Mouse (Mus musculus) midbrain, embryonic 10.5 days (tissue): ENCODE results near the gene Zfp831. TPM values are rescaled to one million over a fixed set of nuclear protein-coding genes. Genes with fewer than 3 reads are reported as not detected.

Experiments
- DNase-seq: peaks from one replicate; pipeline ENCODE4 v3.0.0-alpha.2; 2017; ENCODE audit warnings: low spot score
- H3K27ac ChIP-seq: fragments of 300-500 bp; sonication (generic); replicated peaks from 2 replicates; pipeline ENCODE4 v1.5.1; 2016; ENCODE audit warnings: mild to moderate bottlenecking
- H3K27me3 ChIP-seq: fragments of 300-500 bp; sonication (generic); 2 replicates; pipeline ENCODE4 v1.6.1; 2016; ENCODE audit warnings: low read depth, mild to moderate bottlenecking; ENCODE audit not compliant: poor library complexity, severe bottlenecking
- H3K36me3 ChIP-seq: fragments of 300-500 bp; sonication (generic); 2 replicates; pipeline ENCODE4 v1.6.1; 2016; ENCODE audit warnings: mild to moderate bottlenecking, moderate library complexity
- H3K4me1 ChIP-seq: fragments of 300-500 bp; sonication (generic); 2 replicates; pipeline ENCODE4 v1.6.1; 2016
- H3K4me3 ChIP-seq: fragments of 300-500 bp; sonication (generic); 2 replicates; pipeline ENCODE4 v1.5.1; 2016; ENCODE audit warnings: mild to moderate bottlenecking, moderate library complexity
- H3K9me3 ChIP-seq: fragments of 300-500 bp; sonication (generic); replicated peaks from 2 replicates; pipeline ENCODE4 v1.6.1; 2016; ENCODE audit warnings: mild to moderate bottlenecking
- WGBS: fragments of 180-500 bp; shearing (Covaris S2); methylation state at CpG from one replicate; pipeline ENCODE4 v1.1.7; 2016; 5-methylcytosine and 5-hydroxymethylcytosine counted together
- polyA plus RNA-seq: library from polyadenylated mRNA; unstranded; fragments of >200 nt; fragmentation: Nextera tagmentation; extraction: Ambion mirVana; gene quantifications from 2 replicates; pipeline ENCODE4 v1.2.1, GENCODE M21; 2016

Zfp831 gene
- not detected in 2 replicates for polyA plus RNA-seq

DNA sequence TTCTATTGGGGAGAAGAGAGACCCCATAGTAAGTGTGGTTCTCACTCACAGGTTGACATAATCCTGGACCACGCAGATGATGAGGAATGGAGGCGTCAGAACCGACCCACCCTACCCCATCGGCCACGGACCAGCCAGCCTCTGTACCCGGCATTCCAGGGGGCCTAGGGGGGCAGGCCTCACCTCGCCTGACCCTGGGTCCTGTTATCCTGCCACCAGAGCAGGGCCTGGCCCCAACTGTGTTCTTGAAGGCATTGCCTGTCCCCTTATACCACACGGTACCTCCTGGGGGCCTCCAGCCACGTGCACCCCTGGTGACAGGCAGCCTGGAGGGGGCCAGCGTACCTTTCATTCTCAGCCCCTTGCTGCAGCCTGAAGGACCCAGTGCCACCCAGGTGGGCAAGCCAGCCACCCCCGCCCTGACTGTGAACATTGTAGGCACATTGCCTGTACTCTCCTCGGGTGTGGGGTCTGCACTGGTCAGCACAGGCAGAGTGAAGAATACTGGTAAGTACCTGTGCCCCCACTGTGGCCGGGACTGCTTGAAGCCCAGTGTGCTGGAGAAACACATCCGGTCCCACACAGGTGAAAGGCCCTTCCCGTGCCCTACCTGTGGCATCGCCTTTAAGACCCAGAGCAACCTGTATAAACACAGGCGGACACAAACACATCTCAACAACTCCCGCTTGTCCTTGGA lies at the start of gene Zfp831:
TSS of gene Zfp831 (plus strand) at position 87 of the 697 bp plus-strand sequence.
- H3K27ac ChIP-seq, result no peak within 1 kb of the TSS
- 84% methylated on average over 18 of the region's 18 CpGs for WGBS

DNA sequence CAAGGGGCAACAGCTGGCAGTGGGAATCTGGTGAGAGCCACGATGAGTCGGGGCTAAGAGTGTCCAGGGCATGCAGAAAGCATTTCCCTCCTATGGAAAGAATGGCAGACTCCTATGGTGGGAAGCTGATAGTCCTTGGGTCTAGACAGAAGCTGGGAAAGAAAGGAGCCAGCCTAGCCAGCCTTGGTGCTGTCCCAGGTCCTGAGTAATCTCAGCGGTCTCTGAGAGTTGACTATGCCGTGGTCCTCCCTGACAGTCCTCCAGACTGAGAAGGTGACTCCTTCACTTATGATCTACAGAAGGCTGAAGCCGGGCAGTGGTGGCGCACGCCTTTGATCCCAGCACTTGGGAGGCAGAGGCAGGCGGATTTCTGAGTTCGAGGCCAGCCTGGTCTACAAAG lies 48.4 kb upstream of the Zfp831 start:
- Histone ChIP-seq H3K4me3 (no peak overlapping the region), H3K4me1 (no peaks in the 10 kb centered on the region), H3K27me3 (no peaks in the 10 kb centered on the region), H3K27ac (no peak overlapping the region), H3K36me3 (no peaks in the 10 kb centered on the region), H3K9me3 (no peaks in the 10 kb centered on the region)
- DNase-seq, result no peak
- WGBS, result 83% methylated on average over 9 of the region's 9 CpGs

More for the DNA sequence above, at the start of gene Zfp831:
- H3K27me3 ChIP-seq, result no peaks in the 10 kb centered on the region
- DNase-seq, result no peak
- no peak within 1 kb of the TSS for H3K4me3 ChIP-seq
- no peaks in the 10 kb centered on the region for H3K9me3 ChIP-seq
- H3K36me3 ChIP-seq, result no peaks in the 10 kb centered on the region
- H3K4me1 ChIP-seq, result no peaks in the 10 kb centered on the region

DNA sequence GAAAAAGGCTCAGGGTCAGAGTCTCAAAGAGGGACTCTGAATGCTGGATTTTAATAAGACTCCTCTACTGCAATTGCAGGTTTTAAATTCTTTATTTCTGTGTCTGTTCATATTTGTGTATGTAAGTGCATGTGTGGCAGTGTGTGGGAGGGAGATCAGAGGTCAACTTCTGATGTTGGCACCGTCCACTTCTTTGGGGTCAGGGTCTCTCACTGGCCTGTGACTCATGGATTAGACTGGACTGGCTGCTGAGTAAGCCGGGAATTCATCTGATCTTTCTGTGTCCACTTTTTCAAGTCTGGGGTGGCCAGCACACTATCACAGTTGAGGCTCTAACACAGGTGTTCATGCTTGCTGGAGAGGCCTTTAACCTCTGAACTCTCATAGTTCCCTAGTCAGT lies 47.7 kb upstream of the Zfp831 start:
- no peak overlapping the region for H3K27ac ChIP-seq
- no peaks in the 10 kb centered on the region for H3K36me3 ChIP-seq
- H3K9me3 ChIP-seq, result no peaks in the 10 kb centered on the region
- H3K27me3 ChIP-seq, result no peaks in the 10 kb centered on the region
- H3K4me1 ChIP-seq, result no peaks in the 10 kb centered on the region
- 87% methylated on average over 2 of the region's 2 CpGs for WGBS
- no peak overlapping the region for H3K4me3 ChIP-seq
- no peak for DNase-seq

DNA sequence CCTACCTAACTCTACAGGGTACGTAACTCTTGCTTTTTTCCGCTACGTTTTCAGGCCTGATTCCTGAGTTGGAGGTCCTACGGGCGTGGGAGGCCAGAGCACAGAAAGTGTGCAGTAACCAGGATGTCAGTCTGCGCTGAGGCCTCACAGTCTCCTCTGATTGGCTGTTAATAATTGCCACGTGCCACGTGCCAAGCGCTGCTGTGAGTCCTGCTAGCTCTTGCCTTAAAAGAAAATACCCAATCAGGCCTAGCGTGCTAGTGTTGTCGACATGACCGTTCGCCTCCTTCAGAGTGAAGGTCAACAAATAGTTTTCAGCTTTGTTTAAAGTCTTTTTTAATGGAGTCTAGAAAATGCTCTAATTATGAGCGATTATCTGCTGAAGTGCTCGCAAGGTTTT lies 46.9 kb upstream of the Zfp831 start:
- no peak overlapping the region for H3K4me3 ChIP-seq
- no peak overlapping the region for H3K27ac ChIP-seq

DNA sequence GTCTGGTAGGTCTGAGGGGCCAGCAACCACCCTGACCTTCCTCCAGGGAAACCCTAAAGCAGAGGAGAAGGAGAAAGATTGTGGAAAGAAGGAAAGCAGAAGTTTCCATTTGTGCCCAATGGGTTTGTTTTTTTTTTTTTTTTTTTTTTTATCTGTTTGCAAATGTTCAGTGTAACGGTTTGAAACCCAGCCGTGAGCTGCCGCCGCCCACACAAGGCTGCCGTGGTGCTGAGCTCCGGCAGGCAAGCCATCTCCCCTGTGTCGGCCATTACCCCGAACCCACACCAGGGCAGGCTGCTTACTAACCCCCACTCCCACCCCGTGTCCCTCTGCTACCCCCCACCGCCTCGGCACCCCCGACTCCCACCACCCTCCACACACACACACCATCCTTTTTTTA lies 44.9 kb upstream of the Zfp831 start:
- H3K36me3 ChIP-seq, result no peaks in the 10 kb centered on the region
- 80% methylated on average over 12 of the region's 12 CpGs for WGBS
- H3K9me3 ChIP-seq, result no peaks in the 10 kb centered on the region
- H3K27me3 ChIP-seq, result no peaks in the 10 kb centered on the region
- DNase-seq, result no peak
- H3K4me1 ChIP-seq, result no peaks in the 10 kb centered on the region
- H3K27ac ChIP-seq, result no peak overlapping the region
- no peak overlapping the region for H3K4me3 ChIP-seq

More for the DNA sequence above, 46.9 kb upstream of the Zfp831 start:
- no peak for DNase-seq
- Histone ChIP-seq H3K4me1 (no peaks in the 10 kb centered on the region), H3K36me3 (no peaks in the 10 kb centered on the region), H3K27me3 (no peaks in the 10 kb centered on the region), H3K9me3 (no peaks in the 10 kb centered on the region)
- 90% methylated on average over 15 of the region's 15 CpGs for WGBS

DNA sequence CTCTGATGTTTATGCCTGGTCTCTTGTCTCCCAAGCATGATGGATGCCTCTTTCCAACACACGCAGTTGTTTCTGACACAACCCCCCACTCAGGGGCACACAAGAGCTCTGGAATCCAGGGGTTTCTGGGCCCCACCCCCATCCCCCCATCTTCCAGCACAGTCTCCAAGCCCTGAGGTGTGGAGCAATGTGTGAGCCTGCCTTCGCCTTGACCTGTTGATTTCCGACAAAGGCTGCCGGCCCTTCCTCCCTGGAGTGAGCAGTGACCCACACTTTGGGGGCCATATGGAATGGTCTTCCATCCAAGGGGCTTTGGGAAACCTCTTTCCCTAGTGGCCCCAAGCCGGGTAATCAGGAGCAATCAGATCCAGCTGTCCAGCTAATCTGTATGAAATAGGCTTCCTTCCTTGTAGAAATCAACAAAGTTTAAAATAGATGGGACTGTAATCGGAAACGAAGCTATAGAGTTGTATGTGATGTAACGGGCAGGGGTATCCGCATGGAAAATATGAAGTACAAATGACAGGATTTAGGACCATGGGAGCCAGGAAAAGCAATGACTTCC lies 44.2 kb upstream of the Zfp831 start:
- DNase-seq, result no peak
- Histone ChIP-seq H3K4me3 (no peak overlapping the region), H3K4me1 (no peaks in the 10 kb centered on the region), H3K27me3 (no peaks in the 10 kb centered on the region), H3K36me3 (no peaks in the 10 kb centered on the region), H3K9me3 (no peaks in the 10 kb centered on the region), H3K27ac (no peak overlapping the region)
- 88% methylated on average over 9 of the region's 9 CpGs for WGBS

DNA sequence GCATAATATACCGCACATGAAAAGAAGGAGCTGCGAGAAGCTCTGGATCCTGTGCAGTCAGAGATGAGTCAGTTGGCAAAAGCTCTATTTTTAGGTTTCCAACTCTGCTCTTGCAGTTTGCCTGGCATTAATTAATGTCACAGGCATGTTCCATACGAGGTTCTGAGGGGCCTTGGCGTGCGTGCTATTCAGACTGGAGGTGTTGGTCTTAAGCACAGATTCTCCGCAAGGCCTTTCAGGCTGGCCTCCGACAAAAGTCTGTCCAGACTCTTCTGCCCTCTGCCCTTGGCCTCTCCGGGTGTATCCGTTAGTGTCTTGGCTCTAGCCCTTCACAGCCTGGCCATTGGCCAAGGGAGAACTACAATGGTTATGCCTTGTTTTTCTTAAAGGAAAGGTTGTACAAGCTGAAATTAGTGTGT lies 43.5 kb upstream of the Zfp831 start:
- Histone ChIP-seq H3K36me3 (no peaks in the 10 kb centered on the region), H3K9me3 (no peaks in the 10 kb centered on the region), H3K27me3 (no peaks in the 10 kb centered on the region), H3K4me1 (no peaks in the 10 kb centered on the region), H3K27ac (no peak overlapping the region), H3K4me3 (no peak overlapping the region)
- DNase-seq, result no peak
- 90% methylated on average over 9 of the region's 9 CpGs for WGBS

DNA sequence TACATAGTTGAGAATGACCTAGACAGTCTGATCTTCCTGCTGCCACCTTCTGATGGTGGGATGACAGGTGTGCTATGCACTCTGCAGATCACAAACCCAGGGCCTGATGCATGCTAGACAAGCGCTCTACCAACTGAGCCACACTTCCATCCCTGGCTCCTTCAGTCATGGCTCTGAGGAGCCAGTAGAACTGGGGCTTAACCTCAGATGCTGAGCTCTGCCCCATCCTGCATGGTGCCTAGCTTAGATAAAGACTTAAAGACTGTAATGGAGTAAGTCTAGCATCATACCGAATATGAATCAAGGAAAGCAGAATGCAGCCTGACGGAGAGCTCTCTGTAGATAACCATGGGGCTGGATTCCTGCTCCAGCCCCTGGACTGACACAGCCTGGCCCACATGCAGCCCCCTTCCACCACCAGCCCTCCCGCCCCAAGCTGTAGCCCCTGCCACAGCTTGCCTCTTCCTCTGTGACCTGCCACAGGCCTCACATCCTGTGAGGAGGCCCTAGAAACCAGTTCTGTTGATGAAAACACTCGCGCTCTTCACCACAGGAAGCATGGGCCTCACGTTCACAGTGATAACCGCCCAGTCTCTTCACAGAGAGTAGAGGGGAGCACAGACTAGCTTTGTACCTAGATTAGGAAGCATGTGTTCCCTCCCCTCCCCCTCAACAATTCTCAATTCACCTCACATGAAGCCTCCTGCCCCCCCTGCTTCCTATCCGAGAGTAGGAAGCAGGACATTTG lies 41.2 kb upstream of the Zfp831 start:
- H3K27me3 ChIP-seq, result no peaks in the 10 kb centered on the region
- DNase-seq, result no peak

DNA sequence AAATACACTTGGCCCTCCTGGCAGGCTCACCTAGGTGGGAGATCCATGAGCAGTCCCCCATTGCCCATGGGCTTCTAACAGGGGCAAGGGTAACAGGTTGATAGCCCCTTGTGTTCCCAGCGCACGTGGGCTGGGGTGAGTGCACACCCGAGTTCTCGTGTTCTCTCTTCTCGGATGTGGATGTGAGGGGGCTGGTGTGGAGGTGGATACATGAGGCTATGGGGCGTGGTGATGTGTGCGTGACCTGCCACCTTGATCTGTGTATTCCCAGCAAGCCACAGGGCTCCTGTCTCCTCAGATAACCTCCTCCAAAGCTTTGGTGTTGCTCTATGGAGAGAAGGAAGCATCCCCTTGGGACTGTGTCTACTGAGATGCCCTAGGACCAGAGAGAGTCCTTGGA lies 40.0 kb upstream of the Zfp831 start:
- no peak for DNase-seq
- Histone ChIP-seq H3K36me3 (no peaks in the 10 kb centered on the region), H3K9me3 (no peaks in the 10 kb centered on the region), H3K27ac (no peak overlapping the region), H3K27me3 (no peaks in the 10 kb centered on the region), H3K4me3 (no peak overlapping the region), H3K4me1 (no peaks in the 10 kb centered on the region)
- WGBS, result 93% methylated on average over 7 of the region's 7 CpGs

More for the DNA sequence above, 41.2 kb upstream of the Zfp831 start:
- Histone ChIP-seq H3K4me3 (no peak overlapping the region), H3K27ac (no peak overlapping the region), H3K9me3 (no peaks in the 10 kb centered on the region), H3K36me3 (no peaks in the 10 kb centered on the region), H3K4me1 (no peaks in the 10 kb centered on the region)
- 71% methylated on average over 9 of the region's 9 CpGs for WGBS

DNA sequence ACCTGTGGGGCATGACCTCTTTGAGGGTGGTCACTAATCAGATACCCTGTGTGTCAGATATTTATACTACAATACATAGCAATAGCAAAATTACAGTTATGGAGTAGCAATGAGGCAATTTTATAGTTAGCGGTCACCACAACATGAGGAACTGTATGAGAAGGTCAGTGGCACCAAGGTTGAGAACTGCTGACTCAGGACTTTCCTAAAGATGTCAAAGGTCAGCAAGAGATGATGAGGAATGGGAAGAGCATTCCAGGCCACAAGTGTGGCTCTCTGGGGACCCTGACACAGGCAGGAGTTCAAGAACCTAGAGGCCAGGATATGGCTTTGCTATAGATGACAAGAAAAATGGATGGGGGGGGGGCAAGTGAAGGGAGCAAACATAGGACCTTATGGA lies 38.3 kb upstream of the Zfp831 start:
- Histone ChIP-seq H3K4me1 (no peaks in the 10 kb centered on the region), H3K4me3 (no peak overlapping the region), H3K9me3 (no peaks in the 10 kb centered on the region), H3K27me3 (no peaks in the 10 kb centered on the region), H3K27ac (no peak overlapping the region), H3K36me3 (no peaks in the 10 kb centered on the region)
- 89% methylated on average over 1 of the region's 1 CpGs for WGBS
- DNase-seq, result no peak

DNA sequence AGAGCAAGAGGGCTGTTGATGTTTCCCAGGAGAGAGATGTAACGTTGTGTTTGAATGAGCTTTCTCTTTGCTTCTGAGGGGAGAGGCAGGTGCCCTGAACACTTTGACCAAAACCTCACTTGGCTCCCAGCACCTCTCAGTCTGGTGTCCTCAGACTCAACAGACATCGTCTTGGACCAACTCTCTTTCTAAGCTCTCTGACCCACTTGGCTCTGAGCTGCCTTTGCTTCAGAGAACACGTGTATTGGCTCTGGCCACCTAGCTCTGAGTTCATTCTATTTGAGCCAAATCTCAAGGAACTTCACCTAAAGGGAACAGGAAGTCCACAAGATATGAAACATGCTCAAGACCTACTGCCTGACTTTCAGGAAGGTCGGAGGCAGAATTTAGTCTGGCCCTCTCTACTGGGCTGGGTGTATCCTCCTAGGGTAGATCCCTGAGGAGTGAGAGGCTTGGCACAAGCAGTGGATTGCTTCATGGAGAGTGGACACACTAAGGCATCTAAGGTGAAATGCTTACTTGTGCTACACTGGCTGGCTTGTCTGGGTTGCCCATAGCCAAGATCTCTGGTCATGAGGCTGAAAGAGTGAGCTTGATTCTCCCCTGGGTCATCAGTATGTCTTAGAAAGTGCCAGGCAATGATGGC lies 37.8 kb upstream of the Zfp831 start:
- Histone ChIP-seq H3K4me1 (no peaks in the 10 kb centered on the region), H3K9me3 (no peaks in the 10 kb centered on the region), H3K27ac (no peak overlapping the region), H3K27me3 (no peaks in the 10 kb centered on the region), H3K4me3 (no peak overlapping the region), H3K36me3 (no peaks in the 10 kb centered on the region)
- 92% methylated on average over 4 of the region's 4 CpGs for WGBS
- DNase-seq, result no peak

DNA sequence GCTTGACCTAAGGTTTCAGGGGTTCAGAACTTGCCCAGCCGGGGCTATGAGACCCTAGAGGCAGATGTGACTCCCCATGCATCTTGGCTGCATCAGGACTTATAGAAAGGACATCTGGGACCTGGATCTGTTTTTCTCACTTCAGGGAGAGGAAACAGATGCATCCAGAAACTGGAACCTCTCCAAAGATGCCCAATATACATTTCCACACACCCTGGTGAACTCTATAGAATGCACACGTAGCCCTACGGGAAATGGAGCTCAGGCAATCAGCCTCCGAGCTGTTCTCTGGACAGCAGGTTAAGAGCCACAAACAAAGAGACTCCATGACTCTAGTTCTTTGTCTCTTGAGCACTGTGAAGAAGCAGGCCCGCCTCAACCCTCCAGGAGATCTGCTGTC lies 37.0 kb upstream of the Zfp831 start:
- no peaks in the 10 kb centered on the region for H3K27me3 ChIP-seq
- H3K27ac ChIP-seq, result no peak overlapping the region
- no peaks in the 10 kb centered on the region for H3K36me3 ChIP-seq
- H3K9me3 ChIP-seq, result no peaks in the 10 kb centered on the region
- DNase-seq, result no peak
- no peak overlapping the region for H3K4me3 ChIP-seq
- 74% methylated on average over 5 of the region's 5 CpGs for WGBS
- H3K4me1 ChIP-seq, result no peaks in the 10 kb centered on the region

DNA sequence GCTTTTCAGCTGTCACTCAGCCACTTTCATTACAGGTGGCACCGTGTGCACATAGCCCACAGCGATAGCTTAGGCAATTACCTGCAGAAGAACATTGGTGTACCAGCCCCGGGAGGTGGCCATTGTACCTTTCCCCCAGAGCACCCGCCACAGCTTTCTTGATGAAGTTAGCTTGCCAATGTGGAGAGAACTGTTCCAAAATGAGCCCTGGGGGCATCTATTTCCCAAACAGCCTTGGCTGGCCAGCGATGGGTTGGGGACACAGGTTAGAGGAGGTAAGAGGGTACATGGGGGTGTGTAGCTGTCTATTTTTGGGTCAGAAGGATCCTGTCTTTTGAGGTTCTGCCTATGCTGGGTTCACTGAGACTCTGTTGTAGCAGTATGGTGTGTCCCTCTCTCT lies 33.4 kb upstream of the Zfp831 start:
- WGBS, result 85% methylated on average over 5 of the region's 5 CpGs
- DNase-seq, result no peak
- no peak overlapping the region for H3K27ac ChIP-seq
- no peak overlapping the region for H3K4me3 ChIP-seq
- H3K9me3 ChIP-seq, result no peaks in the 10 kb centered on the region
- no peaks in the 10 kb centered on the region for H3K27me3 ChIP-seq
- no peaks in the 10 kb centered on the region for H3K36me3 ChIP-seq
- no peaks in the 10 kb centered on the region for H3K4me1 ChIP-seq
